Mouse (Mus musculus) brain, embryonic 14.5 days (tissue): ENCODE results near the gene Adamts8.

Source experiments
- CTCF ChIP-seq: fragments of 200-500 bp; IDR thresholded peaks from 2 replicates; pipeline ENCODE4 v1.5.1; 2012; ENCODE audit warnings: inconsistent platforms, mild to moderate bottlenecking, moderate library complexity, borderline replicate concordance; ENCODE audit not compliant: insufficient read depth, insufficient read length; ENCODE audit errors: extremely low read depth
- POLR2A ChIP-seq: fragments of 200-500 bp; IDR thresholded peaks from 2 replicates; pipeline ENCODE4 v1.6.1; 2012; ENCODE audit warnings: mild to moderate bottlenecking, inconsistent platforms, borderline replicate concordance; ENCODE audit not compliant: poor library complexity, insufficient read depth, insufficient read length, severe bottlenecking; ENCODE audit errors: extremely low read depth

DNA sequence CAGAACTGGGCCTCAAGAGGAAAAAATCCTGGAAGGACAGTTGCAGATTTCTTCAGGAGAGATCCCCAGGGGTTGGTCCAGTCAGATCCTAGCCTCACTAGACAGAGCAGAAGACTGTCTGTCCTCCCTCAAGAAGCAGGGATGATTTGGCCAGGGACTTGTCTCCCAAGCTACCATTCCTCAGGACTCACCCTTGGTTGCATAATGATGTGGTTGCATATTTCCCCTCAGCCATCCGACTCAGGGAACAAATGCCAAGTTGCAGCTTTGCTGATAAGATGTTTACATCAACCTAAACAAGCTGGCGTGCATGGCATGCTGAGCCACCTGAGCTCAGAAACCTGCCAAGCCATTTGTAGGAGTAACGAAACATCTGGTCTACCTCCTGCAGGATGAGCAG lies 7.1 kb downstream of the Adamts8 start:
- TF ChIP-seq POLR2A (no peak), CTCF (no peak)
